In the genomic region with DNA sequence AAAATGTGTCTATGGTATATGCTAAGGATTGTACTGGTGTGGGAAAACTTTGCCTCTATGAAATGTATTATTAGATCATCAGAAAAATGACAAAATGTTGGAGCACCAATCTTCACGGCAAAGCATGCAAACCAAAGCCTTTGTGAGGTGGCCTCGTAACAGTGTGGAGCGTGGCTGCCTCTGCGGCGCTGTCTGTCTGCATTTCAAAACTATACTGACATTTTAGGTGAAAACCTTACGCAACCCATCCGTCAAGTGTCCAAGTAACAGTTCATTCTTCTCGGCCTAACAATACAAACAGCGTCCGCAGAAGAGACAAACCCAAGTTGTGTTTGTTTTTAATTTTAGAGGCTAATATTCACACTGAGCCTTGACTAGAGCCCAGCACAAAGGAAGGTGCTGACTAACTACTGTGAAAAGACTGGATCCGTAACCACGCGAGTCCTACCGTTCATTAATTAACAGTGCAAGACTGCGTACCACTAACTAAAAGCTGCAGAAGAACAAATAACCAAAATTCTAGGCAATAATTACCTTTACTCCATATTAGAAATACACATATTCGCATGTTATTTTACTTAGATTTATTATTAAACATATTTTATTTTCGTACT, we compare ENCODE assay signal across 18 mouse cellular contexts.
DNase-seq lines count a peak whose midpoint lies in the region; ATAC-seq lines count a peak whose summit lies in the region.
"Had no signal": no experiment of that assay in that cellular context is flagged by ENCODE, and none has a peak within 500 bp of the region (broad histone marks: within the 10 kb centered on the region; RNA-seq: fewer than 3 reads in every experiment).

No protein-coding gene starts in this region.

- H3K36me3 ChIP-seq in heart, embryonic 12.5 days = no peaks in the 10 kb centered on the region
- no peaks in the 10 kb centered on the region for H3K36me3 ChIP-seq in kidney, embryonic 16.5 days (ENCODE audit: insufficient read depth, low read length)
- H3K36me3 ChIP-seq in midbrain, embryonic 14.5 days (ENCODE audit: control insufficient read depth, insufficient read depth, low read length) = no peaks in the 10 kb centered on the region
- no peaks in the 10 kb centered on the region for H3K36me3 ChIP-seq in midbrain, embryonic 15.5 days (replicated peaks)
- H3K36me3 ChIP-seq: hindbrain, embryonic 10.5 days; midbrain, embryonic 13.5 days had no signal

- WGBS in heart, embryonic 12.5 days = 85% methylated on average over 17 of the region's 17 CpGs
- WGBS in kidney, embryonic 16.5 days = 67% methylated on average over 17 of the region's 17 CpGs
- WGBS in midbrain, embryonic 14.5 days = 80% methylated on average over 17 of the region's 17 CpGs
- WGBS in midbrain, embryonic 15.5 days = 75% methylated on average over 17 of the region's 17 CpGs

- no peak overlapping the region for H3K4me3 ChIP-seq in heart, embryonic 12.5 days
- no peak overlapping the region for H3K4me3 ChIP-seq in kidney, embryonic 16.5 days (ENCODE audit: low read length)
- no peak overlapping the region for H3K4me3 ChIP-seq in midbrain, embryonic 14.5 days (replicated peaks; ENCODE audit: low read depth, low read length)
- no peak overlapping the region for H3K4me3 ChIP-seq in midbrain, embryonic 15.5 days
- H3K4me3 ChIP-seq: hindbrain, embryonic 10.5 days; midbrain, embryonic 13.5 days had no signal

- peak; percentile 82 for DNase-seq in heart, adult 11 months
- no peak for DNase-seq in kidney, postnatal 25 days
- DNase-seq in midbrain, embryonic 14.5 days = no peak
- DNase-seq in gastrocnemius, postnatal 25 days = no peak
- DNase-seq: adrenal gland, postnatal 14 days; cerebellum, adult 11-12 months; cerebellum, postnatal 14 days; embryo, embryonic 11 days; kidney, adult 9 months; right cerebral cortex, postnatal 14 days; spleen, adult 18-20 months; thymus, adult 2 months had no signal

- H3K27me3 ChIP-seq in heart, embryonic 12.5 days (replicated peaks) = no peaks in the 10 kb centered on the region
- H3K27me3 ChIP-seq in kidney, embryonic 16.5 days (ENCODE audit: insufficient read depth, low read length) = no peaks in the 10 kb centered on the region
- H3K27me3 ChIP-seq in midbrain, embryonic 14.5 days (ENCODE audit: control insufficient read depth, insufficient read depth, low read length) = 0 out of 2 replicates have a peak, but pooled peaks cover 5% of the 10 kb centered on the region
- 0 out of 2 replicates have a peak, but pooled peaks cover 18% of the 10 kb centered on the region for H3K27me3 ChIP-seq in midbrain, embryonic 15.5 days (replicated peaks)
- H3K27me3 ChIP-seq: CH12.LX had no signal

- peaks cover 28% of the 10 kb centered on the region for H3K4me1 ChIP-seq in heart, embryonic 12.5 days (replicated peaks)
- H3K4me1 ChIP-seq in kidney, embryonic 16.5 days (ENCODE audit: insufficient read depth, low read length) = peaks cover 31% of the 10 kb centered on the region
- peaks cover 3% of the 10 kb centered on the region; the same call in 1 of the 2 replicates for H3K4me1 ChIP-seq in midbrain, embryonic 14.5 days (ENCODE audit: control insufficient read depth, insufficient read depth, low read length)
- H3K4me1 ChIP-seq in midbrain, embryonic 15.5 days = peaks cover 10% of the 10 kb centered on the region; the same call in 1 of the 2 replicates

- no peak overlapping the region for H3K27ac ChIP-seq in heart, embryonic 12.5 days (ENCODE audit: poor library complexity, severe bottlenecking)
- peak overlapping the region; percentile 63; the same call in 1 of the 2 replicates for H3K27ac ChIP-seq in kidney, embryonic 16.5 days (ENCODE audit: low read length)
- 0 out of 2 replicates have a peak overlapping the region, but pooled peaks have one; percentile 9 for H3K27ac ChIP-seq in midbrain, embryonic 14.5 days (replicated peaks; ENCODE audit: low read depth, low read length)
- H3K27ac ChIP-seq in midbrain, embryonic 15.5 days = no peak overlapping the region
- H3K27ac ChIP-seq: hindbrain, embryonic 10.5 days had no signal

- no peak overlapping the region for H3K4me2 ChIP-seq in heart, embryonic 12.5 days
- H3K4me2 ChIP-seq in kidney, embryonic 16.5 days (replicated peaks; ENCODE audit: low read depth, low read length) = no peak overlapping the region
- no peak overlapping the region for H3K4me2 ChIP-seq in midbrain, embryonic 14.5 days (ENCODE audit: low read length)
- H3K4me2 ChIP-seq in midbrain, embryonic 15.5 days = no peak overlapping the region
- H3K4me2 ChIP-seq: midbrain, embryonic 13.5 days had no signal

- no peak for ATAC-seq in heart, embryonic 12.5 days (ENCODE audit: insufficient number of reproducible peaks, low FRiP score)
- no peak for ATAC-seq in kidney, embryonic 16.5 days (ENCODE audit: low FRiP score, low TSS enrichment)
- no peak for ATAC-seq in midbrain, embryonic 14.5 days (ENCODE audit: low FRiP score, low TSS enrichment)
- no peak for ATAC-seq in midbrain, embryonic 15.5 days (replicated peaks)
- ATAC-seq: midbrain, embryonic 13.5 days had no signal

- no peaks in the 10 kb centered on the region for H3K9me3 ChIP-seq in heart, embryonic 12.5 days (replicated peaks)
- H3K9me3 ChIP-seq in kidney, embryonic 16.5 days (ENCODE audit: low read length) = no peaks in the 10 kb centered on the region
- H3K9me3 ChIP-seq in midbrain, embryonic 14.5 days (ENCODE audit: control insufficient read depth, low read length) = no peaks in the 10 kb centered on the region
- H3K9me3 ChIP-seq in midbrain, embryonic 15.5 days = no peaks in the 10 kb centered on the region
- H3K9me3 ChIP-seq: hindbrain, embryonic 10.5 days; midbrain, embryonic 13.5 days had no signal

- H3K9ac ChIP-seq in heart, embryonic 12.5 days = no peak overlapping the region
- no peak overlapping the region for H3K9ac ChIP-seq in kidney, embryonic 16.5 days (replicated peaks; ENCODE audit: low read length)
- no peak overlapping the region for H3K9ac ChIP-seq in midbrain, embryonic 14.5 days (replicated peaks; ENCODE audit: low read length)
- no peak overlapping the region for H3K9ac ChIP-seq in midbrain, embryonic 15.5 days
- H3K9ac ChIP-seq: midbrain, embryonic 13.5 days had no signal

Comparison
In these comparisons a context has a peak if more than half of its experiments do, and no peak if none do; other contexts are left out.
1. H3K27ac ChIP-seq: peak in kidney, embryonic 16.5 days (single experiment) and midbrain, embryonic 14.5 days (single experiment); none in heart, embryonic 12.5 days (single experiment) and midbrain, embryonic 15.5 days (single experiment).